Mouse (Mus musculus): ENCODE measurements around the gene Krt36. TPM values are rescaled to one million over a fixed set of nuclear protein-coding genes. Genes with fewer than 3 reads are reported as not detected.

Gene Krt36
- not detected in 2 replicates for total RNA-seq (2015; ENCODE audit: low replicate concordance)
- total RNA-seq (2017; ENCODE audit: low replicate concordance), result not detected in 2 replicates

DNA sequence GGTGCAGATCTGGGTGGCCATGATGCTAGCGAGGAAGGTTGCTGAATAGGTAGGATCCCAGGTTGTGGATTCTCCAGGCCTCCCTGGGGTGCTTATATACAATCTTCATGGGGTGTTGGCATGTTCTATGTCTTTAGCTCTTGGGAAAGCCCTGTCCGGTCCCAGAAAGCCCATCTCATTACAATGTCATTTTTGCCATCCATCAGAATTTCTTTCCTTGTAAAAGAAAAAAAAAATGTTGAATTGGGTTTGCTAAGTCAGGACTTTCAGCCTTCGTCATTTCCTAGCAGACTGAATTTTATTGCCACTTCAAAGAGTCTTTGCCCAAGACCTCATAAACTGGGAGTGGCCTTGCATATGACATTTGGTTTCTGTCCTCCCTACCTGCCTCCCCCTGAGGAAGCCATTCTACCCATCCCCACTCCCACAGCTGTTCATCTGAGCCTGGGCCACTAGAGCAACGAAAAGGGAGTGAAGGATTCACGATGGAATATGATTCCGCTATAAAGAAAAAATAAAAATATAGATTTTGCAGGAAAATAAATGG lies at the start of gene Krt36:
Gene Krt36 (minus strand): TSS at position 51 of the 547 bp plus-strand sequence.
- ATAC-seq (replicated peaks; ENCODE audit: low FRiP score, poor library complexity, severe bottlenecking), result no peak

DNA sequence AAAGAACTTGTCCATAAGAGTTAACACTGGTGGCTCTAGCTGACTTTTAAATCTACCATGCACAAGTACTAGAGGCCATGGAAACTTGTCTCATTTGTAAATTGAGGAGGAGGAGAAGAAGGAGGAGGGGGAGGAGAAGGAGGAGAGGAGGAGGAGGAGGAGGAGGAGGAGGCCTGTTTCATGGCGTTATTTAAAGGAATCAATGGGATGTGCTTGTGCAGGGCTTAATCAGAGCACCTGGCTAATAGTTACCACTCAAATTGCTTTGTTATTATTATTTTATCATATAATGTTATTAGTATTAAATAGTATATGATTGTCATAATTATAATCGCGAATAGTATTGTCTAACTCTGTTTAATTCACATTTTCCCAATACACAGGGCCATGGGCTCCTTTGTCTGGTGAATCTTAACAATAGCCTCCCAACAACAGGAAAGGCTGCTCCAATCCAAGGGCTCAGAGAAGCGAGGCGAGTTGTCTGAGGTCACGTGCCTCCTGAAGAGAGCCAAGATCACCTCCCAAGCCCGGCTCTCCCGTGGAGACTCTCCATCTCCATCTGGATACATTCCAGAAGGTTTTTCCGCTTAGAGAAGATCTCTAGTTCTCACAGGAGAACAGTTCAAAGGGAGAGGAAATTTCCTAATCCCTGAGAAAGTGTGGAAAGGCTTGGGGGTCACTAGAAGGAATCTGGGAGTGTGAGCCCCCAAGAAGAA lies 43.3 kb upstream of the Krt36 start, which contains the start of gene Krt19:
Gene Krt19 (minus strand): TSS at position 51 of the 716 bp plus-strand sequence.
- no peak for ATAC-seq (replicated peaks; ENCODE audit: low FRiP score, poor library complexity, severe bottlenecking)

DNA sequence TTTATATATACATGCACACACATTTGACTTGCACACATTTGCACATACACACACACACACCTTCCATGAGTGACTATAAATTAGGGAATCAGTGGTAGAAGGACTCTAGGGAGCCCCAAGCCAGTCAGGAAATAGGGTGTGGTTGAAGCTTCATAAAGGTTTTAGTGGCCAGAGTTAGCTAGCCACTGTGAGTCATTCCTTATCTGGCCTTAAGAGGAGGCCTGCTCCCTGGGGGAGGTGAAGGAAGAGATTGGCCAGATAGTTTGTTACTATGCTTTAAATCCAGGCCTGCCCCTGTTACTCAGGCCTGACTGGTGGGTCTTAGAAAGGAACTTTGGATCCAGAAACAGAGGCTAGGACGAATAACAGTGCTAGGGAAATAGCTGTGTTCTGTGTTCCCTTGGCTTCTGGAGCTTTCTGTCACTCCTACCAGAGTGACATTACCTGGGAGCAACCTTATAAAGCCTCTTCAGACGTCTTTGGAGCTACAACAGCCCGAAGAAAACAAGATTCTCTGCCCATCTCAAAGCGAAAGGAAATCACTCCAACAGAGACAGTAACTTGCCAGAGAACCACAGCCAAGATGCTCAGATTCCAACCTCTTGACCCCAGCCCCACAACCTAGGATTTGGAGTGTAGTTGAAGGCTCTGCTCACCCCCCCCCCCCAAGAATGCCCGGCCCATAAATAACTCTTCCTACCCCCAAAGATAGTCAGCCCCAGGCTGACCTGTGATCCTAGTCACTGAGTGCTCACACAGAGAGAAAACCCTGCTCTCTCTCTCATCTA lies 42.3 kb upstream of the Krt36 start:
- ATAC-seq (replicated peaks; ENCODE audit: low FRiP score, poor library complexity, severe bottlenecking), result no peak

DNA sequence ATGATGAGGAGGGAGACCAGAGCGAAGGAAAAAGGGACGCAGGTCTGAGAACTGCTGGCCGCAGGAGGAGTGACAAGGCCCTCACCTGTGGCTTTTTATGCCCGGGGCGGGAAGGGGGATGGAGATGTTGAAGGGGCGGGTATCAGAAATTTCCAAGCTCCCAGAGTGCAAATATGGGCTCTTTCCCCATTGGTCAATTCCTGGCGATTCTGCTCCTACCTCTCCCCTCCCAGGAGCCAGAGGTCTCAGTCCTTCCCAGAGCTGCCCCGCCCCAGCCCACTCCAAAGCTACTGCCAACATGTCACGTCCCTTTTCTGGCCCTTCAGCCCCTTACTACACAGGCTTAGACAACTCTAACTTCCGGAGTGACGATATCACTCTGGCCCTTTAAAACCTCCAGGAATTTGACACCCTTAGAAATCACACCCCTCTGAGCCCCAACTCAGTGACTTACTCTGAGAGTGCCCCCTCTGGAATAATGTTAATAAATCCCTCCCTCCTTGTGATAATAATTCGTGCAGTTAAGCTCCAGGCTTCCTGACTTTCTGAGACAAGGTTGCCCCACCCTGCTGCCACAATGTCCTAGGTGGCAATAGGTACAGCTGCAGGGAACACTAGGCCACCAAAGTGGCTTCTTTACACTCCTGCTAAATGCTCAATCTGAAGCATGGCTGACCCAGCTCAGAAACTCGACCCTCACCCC lies 40.6 kb upstream of the Krt36 start:
- ATAC-seq (replicated peaks; ENCODE audit: low FRiP score, poor library complexity, severe bottlenecking), result no peak

DNA sequence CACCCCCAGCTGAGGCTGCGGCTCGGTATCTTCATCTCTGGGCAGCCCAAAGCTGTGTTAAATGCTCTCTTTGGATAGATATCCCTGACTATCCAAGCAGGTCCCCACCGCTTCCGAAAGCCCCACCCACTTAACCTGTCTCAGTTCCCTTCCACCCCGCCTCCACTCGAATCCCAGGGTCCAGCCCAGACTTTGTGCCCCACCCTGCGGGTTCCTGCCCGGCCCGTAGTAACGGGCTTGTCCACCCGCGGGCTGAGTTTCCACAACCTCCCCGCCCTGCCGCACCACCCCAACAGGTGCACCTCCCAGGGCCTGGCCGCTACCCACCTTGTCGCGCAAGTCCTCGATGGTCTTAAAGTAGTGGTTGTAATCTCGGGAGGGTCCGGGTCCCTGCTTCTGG lies 39.7 kb upstream of the Krt36 start:
- ATAC-seq (replicated peaks; ENCODE audit: low FRiP score, poor library complexity, severe bottlenecking), result no peak

DNA sequence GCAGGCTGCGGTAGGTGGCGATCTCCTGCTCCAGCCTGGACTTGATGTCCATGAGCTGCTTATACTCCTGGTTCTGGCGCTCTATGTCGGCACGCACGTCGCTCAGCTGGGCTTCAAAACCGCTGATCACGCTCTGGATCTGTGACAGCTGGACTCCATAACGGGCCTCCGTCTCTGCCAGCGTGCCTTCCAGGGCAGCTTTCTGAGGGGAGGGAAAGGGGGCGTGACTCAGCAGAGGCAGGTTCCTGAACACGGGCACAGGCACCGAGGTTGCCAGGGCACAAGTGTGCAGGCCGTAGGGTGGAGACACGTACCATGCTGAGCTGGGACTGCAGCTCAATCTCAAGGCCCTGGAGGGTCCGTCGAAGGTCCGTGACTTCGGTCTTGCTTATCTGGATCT lies 35.5 kb upstream of the Krt36 start:
- ATAC-seq (replicated peaks; ENCODE audit: low FRiP score, poor library complexity, severe bottlenecking), result no peak

DNA sequence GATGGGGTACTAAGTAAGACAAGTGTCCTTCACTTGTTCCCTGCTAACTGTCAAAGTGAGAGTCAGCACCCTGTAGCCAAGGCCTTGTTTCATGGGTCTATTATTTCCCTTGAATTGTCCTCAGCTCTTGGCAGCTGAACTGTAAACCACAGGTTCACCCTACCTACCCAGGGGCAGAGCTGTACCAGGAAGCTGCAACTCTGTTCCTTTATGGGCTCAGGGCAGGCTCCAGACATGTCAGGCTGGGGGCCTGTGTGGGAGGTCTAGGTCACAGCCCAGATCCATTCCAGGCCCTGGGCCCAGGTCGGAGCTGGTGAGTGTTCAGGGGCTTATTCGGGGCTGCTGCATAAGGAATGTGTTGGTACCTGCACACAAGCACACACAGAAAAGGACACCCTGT lies 34.0 kb upstream of the Krt36 start:
- no peak for ATAC-seq (replicated peaks; ENCODE audit: low FRiP score, poor library complexity, severe bottlenecking)

DNA sequence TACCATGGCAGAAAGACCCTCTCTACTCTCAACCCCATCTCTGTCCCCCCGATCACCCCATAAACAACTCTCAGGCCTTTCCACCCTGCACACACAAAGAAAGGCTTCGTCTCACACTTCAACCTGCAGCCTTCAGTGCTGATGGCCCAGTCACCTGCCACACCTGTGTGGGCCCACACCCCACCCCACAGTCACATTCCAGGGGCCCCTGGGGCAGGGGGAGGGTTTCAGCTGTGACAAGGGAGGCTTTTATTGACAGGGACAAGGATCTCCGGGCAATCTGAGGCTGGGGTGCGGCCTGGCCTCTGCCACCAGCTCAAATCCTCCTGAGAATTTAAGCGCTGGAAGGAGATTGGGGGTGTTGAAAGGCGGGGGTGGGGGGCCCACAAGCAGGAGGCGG lies 33.4 kb upstream of the Krt36 start:
- ATAC-seq (replicated peaks; ENCODE audit: low FRiP score, poor library complexity, severe bottlenecking), result no peak

DNA sequence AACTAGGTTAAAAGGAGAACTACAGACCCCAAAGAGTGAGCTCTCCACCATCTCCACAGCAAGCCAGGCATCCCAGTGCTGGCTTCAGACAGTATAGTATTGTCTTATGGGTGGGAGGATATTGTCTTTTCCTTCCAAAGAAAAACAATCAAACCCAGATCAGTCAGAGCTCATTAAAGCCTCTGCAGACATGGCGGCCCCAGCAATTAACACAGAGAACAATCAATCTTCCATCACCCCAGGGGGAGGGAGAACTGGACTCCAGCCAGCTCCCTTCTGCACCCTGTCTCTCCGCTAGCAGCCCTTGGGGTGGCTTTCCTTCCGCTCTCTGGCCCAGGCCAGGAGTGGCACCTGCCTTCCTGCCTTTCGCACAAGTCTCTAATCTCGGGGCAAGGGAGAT lies 32.3 kb upstream of the Krt36 start:
- ATAC-seq (replicated peaks; ENCODE audit: low FRiP score, poor library complexity, severe bottlenecking), result no peak

DNA sequence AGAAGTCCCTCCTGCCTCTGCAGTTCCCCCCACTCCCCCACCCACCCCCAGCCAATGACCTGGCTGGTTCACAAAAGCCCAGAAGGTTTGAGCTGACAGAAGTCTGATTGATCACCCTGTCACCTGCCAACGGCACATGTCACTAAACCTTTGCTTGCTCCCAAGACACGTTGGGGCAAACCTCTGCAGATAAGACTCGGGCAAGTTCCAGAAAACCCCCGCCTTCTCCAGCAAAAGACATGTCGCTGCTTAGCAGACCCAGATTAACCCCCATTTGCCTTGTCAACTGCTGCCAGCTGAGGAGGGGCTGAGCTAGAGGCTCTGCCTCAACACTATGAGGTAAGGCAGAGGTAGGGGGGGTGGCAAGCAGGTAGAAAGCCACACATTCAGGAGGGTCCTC lies 31.1 kb upstream of the Krt36 start:
- ATAC-seq (replicated peaks; ENCODE audit: low FRiP score, poor library complexity, severe bottlenecking), result no peak

DNA sequence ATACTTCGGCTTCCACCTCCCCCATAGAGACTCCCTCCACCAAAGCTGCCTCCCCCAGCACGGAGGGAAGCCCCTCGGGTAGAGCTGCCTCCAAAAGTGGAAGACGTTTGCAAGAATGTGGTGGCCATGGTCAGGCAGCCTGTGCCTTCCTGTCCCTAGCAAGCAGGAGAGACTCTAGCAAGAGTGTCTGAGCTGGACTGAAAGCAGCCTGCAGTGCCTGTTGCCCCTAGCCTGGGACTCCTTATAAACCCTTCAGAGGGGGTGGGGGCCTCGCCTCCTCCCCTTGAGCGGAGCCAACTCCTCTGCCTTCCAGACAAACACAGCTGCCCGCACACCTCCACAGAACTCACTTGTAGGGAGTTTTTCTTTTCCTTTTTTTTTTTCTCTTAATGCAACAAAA lies 30.3 kb upstream of the Krt36 start, which contains the start of gene Krt15:
Gene Krt15 (minus strand): TSS at position 198 of the 400 bp plus-strand sequence.
- ATAC-seq (replicated peaks; ENCODE audit: low FRiP score, poor library complexity, severe bottlenecking), result no peak

DNA sequence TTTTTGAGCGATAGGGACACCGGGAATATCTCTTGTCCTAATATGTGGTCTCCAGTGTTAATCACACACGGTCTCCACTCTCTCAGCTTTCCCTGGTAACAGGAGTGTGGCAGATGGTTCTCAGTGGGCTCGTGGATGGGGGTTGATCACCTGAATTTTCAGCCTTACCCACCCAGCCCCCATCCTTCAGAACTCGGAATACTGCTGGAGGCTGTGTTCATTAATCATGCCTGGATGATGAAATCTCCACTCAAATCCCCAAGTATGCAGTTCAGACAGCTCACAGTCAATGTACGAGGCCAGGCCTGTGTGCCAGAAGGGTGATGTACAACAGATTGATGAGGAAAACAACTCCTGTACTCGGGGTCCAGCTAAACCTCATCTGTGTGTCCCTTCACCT lies 19.5 kb upstream of the Krt36 start:
- ATAC-seq (replicated peaks; ENCODE audit: low FRiP score, poor library complexity, severe bottlenecking), result no peak

DNA sequence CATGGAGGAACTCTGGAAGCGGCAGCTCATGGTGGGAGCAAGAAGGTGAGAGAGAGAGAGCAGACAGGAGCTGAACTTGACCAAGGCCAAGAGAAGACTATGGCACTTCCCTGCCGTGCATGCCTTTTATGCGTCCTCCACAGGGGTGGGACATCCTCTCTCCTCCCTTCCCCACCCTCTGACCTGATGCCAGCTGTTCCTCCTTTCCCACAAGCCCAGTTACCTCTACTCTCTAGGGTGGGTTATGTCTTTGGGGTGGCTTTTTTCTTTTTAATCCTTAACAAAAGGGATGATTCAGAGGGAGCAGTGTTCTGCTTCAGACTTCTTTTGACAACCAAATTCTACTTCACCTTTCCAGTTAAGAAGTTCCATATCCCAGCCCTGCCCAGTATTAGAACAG lies 16.0 kb upstream of the Krt36 start, which contains the start of gene Krt13:
Gene Krt13 (minus strand): TSS at position 101 of the 400 bp plus-strand sequence.
- ATAC-seq (replicated peaks; ENCODE audit: low FRiP score, poor library complexity, severe bottlenecking), result no peak

DNA sequence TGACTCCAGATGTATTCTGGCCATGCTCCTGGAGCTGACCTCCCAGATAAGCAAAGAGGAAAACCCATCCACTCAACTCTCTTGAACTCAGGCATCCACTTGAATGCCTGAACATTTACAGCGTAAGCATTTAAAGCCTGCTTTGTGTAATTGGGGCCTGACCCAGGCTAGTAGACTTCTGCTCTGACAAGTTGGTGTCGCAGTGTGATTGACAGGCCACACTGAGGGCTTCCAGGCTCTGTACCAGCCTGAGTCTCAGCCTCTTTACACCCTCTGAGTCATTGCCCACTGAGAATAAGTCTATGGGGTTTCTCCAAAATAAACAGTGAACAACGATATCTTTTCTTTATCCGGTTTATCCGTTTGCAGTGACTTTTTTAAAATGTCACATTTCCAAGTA lies 14.9 kb upstream of the Krt36 start:
- no peak for ATAC-seq (replicated peaks; ENCODE audit: low FRiP score, poor library complexity, severe bottlenecking)

DNA sequence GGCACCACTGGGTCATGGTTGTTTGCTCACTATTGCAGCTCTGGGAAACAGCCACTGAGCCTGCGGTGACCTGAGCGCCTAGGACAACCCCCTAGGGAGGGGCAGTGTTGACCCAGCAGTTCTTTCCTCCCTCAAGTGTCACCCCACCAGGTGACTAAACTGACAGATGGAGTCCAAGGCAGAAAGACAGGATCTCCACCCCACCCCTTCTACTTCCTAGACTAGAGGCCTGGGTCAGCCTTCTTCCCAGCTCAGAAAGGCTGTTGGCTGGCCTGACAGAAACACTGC lies 8.3 kb upstream of the Krt36 start:
- no peak for ATAC-seq (replicated peaks; ENCODE audit: low FRiP score, poor library complexity, severe bottlenecking)

DNA sequence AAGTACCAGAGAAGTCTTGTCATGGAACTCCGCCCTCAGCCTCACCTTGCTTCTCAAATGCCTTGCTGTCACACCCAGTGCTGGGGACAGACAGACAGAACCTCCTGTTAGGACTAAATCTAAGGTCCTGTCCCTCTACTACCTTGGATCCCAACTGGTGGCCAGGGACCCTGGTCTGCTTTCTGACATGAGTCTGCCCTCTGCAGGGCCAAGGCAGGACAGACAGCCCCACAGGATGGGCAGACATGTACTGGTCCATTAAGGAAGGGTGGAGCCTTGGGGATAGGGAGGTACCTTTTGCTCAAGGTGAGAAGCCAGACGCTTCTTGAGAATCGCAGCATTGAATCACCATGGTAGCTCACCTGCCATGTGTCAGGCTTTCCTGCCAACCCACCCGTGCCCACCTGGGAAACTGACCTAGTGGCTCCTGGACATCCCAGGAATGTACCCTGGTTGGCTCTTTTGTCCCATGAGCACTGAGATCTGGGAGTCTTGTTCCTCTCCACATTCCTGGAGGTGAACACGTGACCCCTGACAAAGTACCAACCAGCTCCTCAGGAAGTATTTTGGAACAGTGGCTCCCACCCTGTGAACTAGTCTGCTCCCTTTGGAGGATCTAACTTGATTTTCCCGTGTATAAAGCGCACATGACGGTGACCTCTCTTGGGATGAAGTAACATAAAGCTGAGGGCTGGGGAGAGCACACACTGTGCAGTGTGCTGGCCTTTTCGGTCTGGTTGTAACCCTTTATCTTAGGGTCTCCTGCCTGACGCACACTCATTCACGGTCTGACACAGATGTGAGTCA lies 7.7 kb upstream of the Krt36 start:
- ATAC-seq (replicated peaks; ENCODE audit: low FRiP score, poor library complexity, severe bottlenecking), result no peak

DNA sequence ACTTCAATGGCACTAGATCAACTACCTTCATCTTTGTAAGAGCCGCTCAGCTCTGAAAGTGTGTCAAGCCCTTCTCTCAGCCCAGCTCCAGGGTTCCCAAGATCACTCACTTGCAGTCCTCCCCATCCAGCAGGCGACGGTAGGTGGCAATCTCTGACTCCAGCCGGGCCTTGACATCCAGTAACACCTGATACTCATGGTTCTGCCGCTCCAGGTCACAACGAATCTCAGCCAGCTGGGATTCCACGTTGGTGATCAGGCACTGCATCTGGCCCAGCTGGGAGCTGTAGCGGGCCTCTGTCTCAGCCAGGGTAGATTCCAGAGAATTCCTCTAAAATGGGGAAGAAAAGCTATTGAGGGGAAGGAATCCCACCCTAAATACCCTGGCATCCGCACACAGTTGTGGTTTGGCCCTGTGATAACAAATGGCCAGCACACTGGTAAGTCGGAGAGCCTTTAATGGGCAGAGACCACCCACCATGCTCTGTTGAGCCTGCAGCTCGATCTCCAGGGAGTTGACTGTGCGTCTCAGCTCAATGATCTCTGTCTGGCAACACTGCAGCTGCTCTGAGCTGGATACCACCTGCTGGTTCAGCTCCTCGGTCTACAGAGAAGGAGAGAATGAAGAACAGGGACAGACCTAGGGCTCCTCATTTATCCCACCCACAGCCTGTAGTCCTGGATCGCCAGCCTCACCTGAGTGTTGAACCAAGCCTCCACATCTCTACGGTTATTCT lies 2.6 kb downstream of the Krt36 start:
- no peak for ATAC-seq (replicated peaks; ENCODE audit: low FRiP score, poor library complexity, severe bottlenecking)

DNA sequence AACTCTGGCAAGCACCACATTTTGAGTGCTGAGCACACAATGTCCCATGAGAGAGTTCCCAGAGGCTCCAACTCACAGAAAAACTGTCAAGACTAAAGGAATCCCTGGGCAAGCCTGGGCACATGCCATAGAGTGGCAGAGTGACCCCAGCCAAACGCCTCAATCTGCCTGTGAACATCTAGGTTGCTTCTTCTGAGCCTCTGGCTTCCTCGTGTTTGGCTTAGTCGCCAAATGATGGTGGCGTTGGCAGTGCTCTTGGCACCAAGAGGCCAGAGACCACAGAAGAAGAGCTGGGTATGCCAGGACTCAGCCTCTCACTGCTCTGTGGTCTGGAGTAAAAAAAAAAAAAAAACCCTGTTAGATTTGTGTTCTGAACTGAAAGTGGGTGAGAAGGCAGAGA lies 5.0 kb downstream of the Krt36 start:
- ATAC-seq (replicated peaks; ENCODE audit: low FRiP score, poor library complexity, severe bottlenecking), result no peak

DNA sequence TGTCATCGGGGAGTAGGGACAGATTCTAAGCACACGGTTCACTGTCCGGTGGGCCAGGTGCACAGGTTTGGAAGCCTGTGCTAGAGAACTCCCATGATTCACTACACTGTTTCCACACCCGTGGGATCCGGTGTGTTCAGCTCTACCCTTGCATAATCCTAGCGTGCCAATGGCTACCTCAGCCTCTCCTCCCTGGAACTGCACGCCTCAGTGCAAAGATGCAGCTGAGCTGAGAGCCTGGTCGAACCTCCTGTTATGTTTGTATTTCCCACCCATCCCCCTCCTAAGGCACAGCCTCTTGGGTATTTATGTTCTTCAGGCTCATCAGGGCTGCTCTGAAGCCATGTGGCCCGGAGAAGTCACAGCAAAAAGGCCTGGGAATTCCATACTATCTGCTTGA lies 7.6 kb downstream of the Krt36 start:
- ATAC-seq (replicated peaks; ENCODE audit: low FRiP score, poor library complexity, severe bottlenecking), result no peak

Measured in erythroid progenitor cell, adult 5-6 weeks (primary cell).